Mouse (Mus musculus) kidney, postnatal 4 days (tissue): ENCODE data around the gene Kank1.

Experiments
- DNase-seq, 2 experiments: peaks; one replicate each; pipeline ENCODE4 v3.0.0; 2021; ENCODE audit warnings: mixed read lengths in 2 of 2

Kank1 gene

DNA sequence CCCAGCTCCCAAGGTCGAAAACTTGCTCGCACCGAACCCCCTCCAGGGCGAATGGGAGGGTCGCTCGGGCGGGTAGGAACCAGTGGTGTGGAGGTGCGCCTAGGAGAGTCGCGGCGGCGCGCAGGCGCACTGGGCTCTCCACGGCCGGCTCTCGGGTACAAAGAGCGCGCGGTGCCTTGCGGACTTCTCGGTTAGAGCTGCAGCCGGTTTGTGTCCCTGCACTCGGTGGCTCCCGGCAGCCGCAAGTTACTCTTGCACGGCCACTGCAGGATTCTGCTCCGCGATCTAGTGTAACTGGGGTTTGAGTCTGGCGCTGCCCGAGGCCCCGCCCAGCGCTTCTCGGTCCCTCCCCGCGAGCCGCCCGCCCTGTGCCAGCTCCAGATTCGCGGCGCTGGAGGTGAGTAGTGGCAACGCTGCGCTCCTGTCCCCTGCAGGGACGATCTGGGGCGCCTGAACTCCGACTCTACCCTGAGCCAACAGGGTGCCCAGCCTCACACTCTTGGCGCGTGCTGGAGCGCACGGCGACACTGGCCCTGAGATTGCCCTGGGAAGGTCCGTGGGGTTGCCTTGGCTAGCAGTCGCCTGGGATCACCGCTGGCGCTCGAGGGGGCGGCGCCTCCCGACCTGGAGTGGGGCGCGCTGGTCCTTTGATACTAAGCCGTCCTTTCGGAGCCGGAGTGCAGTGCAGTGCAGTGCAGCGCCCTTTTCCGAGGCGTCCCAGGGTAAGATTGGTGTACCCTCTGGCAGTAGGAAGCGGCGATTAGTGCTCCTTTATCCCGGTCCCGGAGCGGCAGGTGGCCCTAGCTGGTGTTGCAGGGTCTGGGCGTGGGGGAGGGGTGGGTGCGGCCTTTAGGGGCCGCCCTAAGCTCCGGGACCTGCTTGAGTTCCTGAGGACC, at the start of gene Kank1:
TSS of gene Kank1 (plus strand) at position 380 of the 896 bp plus-strand sequence.
- peak; percentile 83 to 90 for DNase-seq

DNA sequence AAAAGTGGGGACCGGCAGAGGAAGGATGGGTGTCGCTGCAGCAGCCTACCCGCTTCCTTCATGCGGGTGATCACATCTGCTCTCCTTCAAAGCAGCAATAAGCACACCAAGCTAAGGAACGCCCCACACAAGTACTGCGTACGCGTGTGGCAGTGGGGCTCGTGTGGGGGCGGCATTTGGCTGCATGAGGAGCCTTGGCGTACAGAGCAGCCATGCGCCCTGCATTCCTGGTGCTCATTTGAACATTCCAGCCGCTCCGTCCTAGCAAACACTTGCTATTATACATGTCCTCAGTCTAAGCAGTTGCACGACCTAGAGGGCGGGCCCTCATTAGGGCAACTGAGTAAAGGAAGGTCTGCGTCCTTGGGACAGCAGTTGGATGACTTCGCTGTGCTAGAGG, 49.1 kb upstream of the Kank1 start:
- DNase-seq = peak; percentile 59 to 73

DNA sequence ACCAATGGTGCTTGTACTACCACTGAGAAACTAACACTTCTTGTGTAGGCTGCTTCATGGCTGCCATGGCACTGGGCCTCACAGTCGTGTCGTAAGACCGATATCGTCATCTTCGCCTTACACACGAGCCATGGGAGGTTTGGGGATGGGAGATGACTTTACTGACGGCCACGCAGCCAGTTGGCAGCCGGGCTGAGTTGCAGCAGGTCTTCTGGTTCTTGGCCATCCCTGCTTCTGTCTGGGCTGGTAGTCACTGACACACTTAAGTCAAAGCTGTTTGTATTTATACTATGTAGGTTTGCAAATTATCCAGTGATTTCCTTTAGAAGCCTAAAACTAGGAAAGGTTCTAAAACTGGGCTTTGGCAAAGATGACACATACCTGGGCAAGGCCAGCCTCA, 43.0 kb upstream of the Kank1 start:
- DNase-seq = no peak

DNA sequence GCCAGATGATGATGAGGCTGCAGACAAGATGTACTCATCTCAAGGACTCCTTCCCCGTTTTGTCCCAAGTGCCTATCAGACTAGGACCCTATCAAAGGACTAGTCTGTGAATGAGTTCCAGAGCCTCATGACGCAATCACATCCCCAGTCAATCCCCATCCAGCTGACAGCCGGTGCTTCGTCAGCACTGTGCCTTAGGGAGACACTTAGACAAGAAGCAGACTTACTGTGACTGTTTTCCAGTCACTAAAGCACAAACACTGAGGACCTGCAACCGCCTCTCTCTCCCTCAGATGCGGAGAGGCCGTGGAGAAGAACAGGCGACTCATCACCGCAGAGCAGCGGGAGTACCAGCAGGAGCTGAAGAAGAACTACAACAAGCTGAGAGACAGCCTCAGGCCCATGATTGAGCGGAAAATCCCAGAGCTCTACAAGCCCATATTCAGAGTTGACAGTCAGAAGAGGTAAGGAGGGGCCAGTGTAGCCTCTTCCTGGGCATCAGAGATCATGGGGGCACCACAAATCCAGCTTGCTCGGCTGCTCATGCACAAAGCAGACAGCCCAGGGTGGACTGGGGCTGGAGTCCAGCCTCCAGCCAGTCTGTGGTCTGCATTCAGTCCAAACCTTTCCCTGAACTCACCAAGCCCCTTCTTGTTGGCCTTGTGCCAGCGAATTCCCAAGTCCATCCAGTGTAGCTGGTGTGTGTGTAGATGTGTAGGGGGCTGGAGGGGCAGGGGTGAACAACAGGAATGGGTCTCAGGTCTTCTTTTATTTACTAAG, 36.5 kb upstream of the Kank1 start:
- peak; percentile 76 to 87 for DNase-seq

DNA sequence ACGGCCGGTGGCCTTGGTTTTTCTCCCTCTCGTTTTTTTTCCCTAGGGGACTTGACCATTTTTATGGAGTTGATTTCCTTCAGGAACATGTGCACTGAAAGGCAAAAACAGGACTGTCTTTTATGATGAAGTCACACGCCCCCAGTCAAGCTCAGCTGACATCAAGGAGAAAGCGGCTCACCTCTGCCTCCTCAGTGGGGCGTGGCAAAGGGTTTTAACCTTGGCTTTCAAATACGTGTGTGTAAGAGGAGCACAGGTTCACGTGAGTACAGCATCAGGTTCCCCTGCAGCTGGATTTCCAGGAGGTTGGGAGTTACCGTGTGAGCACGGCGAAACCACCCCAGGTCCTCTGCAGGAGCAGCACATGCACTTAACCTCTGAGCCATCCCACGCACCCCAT, 33.7 kb upstream of the Kank1 start:
- peak in 1 of 2 experiments; percentile 48 for DNase-seq

DNA sequence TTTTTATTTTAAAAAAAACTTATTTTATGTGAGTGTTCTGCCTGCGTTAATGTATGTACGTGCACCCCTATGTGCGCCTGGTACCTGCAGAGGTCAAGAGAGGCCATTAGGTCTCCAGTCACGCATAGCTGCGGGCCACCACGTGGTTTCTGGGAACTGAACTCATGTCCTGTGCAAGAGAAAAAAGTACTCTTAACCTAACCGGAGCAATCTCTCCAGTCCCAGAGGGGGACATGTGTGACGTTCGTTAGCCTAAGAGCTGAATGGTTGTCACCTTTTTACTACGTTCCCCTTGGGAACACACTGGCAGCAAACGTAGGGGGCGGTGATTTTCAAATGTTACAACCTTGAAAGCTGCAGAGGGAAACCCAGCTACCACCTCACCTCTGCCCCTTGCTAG, 29.8 kb upstream of the Kank1 start:
- DNase-seq = no peak

DNA sequence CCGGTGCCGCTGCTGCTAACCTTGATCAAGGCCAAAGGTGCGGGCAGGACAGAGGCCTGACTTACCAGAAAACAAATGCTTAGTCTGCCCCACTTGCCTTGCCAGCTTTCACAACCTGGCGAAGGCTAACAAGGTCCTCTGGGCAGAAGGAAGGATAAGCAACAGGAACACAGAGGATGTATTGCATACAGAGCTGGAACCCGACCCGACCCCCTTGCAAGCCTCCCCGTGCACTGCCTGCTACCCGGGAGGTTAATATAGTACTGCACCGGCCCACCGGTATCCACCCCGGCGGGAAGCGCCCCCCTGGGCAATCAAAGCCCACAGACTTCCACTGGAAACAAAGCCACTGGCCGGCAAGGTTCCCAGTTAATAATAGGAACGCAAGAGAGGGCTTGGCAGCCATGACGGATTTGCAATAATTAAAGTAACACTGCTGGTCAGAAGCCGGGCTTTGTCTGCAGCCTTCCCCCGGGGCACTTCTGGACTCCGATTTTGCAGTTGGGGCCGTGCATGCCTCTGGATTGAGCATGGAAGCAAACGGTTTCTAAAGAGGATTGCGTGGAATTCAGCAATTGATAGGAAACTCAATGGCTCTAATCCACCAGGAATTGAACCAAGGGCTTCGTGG, 28.9 kb upstream of the Kank1 start:
- no peak for DNase-seq

DNA sequence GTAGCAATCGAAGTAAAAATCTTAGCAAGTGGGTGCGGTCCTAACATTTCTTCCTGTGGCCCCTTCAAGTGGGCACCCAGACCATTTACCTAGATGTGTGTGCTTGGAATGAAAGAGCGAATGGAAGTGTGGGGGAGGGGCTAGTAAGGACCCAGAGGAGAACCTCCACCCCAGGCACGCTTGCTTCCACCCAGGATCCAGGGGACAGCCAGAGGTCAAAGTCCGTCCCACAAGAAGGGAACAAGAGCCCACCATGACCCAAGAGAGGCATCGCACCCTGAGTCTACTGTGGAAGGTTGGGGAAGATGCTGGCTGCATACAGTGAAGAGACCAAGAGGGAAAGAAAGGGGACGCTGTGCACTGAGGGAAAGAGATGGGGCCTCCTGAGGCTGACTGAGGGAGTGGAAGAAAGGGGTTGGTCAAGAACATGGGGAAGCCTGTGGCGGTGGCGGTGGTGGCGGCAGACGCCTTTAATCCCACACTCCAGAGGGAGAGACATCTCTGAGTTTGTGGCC, 28.1 kb upstream of the Kank1 start:
- no peak for DNase-seq

DNA sequence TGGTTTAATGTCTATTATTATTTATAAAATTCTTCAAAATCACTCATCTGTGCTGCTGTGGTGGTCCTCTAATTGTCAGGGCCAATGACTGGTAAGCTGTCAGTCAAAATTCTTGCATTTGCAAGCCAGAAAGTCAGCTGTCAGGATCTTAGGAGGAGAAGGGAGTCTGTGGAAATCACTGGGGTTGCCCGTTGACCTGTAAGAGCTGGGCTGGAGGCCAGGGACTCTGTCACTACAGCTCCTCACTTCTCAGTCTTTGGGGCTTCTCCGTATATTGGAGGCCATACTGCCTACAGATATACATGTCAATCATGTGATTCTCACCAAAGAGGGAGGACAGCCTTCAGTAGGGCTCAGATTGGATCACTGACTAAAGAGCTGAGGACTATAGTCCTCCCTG, 16.2 kb upstream of the Kank1 start:
- peak; percentile 43 to 58 for DNase-seq

DNA sequence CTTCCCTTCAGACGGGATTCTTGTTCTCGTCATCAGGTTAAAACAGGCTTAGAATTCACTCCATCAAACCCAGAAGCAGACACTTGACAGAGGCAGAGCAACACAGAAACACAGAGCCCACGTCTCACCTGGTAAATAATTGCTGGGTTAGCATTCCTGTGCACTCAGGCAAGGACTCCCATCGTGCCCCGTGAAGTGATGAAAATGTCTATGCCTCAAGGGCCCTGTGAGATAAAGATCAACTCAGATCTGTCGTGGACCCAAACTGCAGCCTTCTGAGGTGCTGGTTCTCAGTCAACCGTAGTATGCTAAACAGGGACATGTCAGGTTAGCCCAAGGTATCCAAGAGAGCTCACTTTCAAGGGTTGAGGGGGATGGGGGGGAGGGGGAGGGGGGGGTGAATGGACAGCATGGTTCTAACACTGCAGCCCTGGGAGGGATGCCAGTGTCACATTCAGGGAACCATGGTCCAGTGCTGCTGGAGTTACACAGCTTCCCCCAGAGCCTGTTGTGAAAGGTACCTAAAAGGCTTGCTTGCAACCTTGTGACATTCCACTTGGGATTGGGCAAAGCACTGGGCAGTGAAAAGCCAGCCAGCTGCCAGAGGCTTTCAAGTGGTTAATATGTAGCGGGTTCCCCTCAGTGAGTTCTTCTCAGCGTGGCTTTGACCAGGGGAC, 14.7 kb upstream of the Kank1 start:
- peak; percentile 57 to 74 for DNase-seq

DNA sequence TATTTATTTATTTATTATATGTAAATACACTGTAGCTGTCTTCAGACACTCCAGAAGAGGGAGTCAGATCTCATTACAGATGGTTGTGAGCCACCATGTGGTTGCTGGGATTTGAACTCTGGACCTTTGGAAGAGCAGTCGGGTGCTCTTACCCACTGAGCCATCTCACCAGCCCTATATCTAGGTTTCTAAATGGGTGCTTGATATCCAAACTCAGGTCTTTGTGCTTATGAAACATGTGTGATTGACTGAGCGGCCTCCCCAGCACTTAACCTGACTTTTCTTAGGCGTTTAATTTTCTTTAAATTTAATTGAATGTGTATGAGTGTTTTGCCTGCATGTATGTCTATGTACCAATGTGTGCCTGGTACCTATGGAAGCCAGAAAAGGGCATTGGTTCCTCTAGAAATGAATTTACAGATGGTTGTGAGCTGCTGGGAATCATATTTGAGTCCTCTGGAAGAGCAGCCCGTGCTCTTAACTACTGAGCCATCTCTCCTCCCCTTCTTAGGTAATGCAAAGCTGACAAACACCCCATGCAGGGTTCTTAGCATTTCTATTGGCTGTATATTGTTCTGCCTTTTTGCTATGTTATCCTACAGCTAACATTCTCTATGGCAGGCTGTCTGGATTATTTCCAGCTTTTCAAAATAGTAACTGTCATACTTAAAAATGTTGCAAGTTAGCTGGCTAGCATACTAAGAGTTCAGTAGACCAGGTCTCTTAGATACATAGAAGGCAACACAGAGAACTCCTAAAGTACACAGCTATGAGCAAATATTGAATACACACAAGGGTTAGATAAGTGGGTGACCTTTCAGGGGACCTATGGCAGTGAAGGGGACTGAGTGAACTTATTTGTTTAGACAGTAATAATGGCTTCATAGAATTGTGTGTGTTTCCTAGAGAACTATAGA, 6.5 kb upstream of the Kank1 start:
- DNase-seq = no peak

DNA sequence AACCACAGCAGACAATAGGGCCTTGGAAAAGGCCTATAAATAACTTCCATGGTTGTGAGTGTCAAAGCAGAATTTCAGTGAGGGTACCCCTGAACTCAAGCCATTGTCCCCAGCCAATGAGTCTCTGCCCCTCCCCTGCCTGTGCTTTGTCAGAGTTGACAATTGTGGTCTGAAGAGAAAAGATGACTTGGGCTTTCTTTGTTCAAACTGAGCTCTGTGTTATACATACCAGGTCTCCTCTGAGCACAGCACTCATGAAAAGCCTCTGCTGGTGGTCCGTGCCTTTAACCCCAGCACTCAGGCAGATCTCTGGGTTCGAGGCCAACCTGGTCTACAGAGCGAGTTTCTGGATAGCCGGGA, 5.8 kb upstream of the Kank1 start:
- no peak for DNase-seq

DNA sequence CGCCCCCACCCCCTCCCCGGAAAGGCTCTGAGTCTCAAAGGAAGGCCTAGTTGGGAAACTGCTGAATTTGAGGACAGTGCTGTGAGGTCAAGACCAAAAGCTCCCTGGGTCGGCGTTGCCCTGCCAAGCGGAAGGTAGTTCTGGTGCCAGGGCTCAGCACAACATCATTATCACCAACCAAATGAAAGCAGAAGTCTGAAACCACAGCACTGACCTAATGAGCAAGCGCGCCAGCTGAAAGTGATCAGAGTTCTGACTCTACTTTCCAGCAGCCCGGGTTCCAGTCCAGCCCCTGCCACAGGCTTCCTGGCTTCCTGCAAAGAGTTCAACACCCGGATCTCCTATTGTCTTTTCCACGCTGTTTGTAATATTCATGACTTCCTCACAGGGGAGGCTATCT, 4.7 kb upstream of the Kank1 start:
- DNase-seq = no peak

DNA sequence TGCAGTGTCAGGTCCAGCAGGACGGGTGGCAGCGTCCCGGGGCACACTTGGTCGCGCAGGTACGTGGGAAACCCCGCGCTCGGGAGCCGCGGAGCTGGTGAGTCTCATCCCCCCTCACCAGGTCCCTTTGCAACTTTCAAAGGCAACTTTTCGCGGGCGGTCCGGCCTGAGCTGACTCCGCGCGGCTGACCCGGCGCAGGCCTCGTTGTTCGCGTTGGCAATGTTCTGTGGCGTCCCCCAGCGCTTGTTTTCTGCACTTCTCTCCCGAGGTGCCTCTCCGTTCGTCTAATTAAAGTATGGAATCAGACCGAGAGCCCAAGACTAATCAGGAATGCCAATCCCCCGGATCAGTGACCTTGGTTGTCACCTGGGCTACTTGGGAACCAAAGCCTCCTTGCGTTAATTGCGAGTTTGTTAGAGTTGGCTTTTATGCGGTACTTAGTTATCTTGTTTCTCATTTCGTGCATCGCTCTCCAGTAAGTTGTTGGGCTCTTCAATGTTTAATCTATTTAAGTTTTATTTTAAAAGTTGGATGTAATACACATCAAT, 791 bp downstream of the Kank1 start:
- peak; percentile 76 to 87 for DNase-seq

DNA sequence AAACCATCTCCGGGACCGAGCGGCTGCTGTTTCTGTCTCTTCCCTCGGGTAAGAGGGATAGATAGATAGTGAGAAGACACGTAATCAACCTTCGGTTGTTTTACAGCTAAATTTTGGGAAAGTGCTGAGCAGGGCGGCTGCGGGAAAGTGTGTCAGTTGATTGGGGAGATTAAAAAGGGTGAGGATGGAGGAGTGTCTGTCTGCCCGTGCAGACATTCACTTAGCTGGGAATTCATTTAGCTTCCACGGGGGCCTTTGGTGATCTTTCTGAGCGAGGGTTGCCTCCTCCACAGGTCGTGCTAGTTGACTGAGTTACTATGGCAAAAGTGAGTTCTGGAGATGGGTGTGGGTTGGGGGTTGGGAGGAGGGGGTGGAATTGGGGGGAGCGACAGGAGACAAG, 1.3 kb downstream of the Kank1 start:
- peak in 1 of 2 experiments; percentile 24 for DNase-seq

DNA sequence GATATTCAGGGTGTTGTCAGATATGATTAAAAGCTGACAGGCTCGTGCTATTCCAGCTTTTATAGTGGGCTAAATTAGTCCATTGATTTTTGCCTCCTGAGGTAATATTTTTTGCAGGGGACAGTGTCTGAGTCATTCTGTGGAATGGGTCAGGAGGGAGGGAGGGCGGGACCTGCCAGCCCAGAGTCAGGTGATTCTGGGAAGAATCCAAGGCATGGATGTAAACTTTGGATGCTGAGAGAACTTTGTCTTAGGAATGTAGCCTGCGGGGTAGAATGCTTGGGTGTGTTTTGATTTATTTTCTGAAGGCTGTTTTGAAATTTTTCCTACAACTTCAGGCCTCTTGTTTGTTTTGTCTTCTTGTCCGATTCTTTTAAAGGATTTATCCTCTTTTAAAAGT, 6.8 kb downstream of the Kank1 start:
- DNase-seq = no peak

DNA sequence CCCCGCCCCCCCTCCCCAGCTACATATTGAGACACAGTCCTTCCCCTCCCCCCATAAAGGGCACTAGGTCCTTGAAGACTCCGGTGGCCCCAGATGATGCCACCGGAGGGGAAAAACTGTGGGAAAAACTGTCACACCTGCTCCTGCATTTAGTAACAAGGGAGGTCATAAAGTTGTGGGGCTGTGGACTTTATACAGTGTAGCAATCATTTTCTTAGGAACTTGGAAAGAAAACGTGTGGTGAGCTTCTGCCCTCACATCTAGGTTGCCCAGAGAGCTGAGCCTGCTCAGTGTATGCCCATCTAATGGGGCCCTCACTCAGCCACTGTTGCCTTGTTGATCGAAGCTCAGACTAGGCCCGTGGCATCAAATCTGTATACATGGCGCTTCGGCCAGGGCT, 9.3 kb downstream of the Kank1 start:
- DNase-seq = no peak

DNA sequence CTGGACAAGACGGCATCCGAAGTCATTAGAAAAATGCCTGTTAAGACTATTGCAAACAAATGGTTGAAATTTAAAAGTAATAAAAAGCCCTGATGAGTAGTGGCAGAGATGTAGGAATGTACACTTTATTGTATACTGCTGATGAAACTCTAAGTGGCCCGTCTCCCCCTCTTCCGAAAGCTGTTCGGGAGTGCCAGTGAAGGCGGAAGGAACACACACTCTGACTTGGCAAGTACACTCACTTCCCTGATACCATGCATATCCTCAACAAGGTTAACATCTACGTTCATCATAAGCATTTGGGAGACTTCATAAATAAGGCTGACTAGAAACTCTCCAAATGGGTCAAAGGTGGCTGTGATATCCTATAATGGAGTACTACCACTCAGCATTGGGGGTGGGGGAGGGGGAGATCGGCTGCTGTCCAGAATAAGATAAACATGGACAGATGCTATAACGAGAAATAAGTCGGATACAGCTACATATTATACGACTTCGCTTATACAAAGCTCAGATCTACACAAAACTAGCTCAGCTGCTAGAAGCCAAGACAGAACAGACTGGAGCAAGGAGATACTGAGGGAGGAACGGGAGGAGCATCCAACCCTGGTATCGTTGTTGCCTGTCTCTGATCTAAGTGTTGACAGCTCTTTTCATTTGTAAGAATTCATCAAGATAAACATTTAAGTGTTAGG, 11.2 kb downstream of the Kank1 start:
- no peak for DNase-seq

DNA sequence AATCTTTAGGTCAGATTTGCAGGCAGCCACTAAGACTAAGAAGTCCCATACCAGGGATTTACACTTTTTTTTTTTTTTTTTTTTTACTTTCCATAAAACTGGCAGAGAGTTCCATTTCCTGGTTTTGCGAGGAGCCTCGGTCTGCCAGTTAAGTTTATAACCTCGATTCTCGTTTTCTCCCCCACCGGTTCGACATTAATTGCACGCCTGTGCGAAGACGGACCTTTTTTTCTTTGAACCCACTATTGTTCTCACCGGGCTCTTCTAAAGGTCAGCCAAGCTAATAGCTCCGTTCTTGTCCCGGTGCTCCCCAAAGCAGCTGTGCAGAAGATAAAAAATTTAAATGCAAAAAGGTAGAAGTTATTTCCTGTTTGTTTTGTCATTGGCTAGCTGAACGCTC, 12.5 kb downstream of the Kank1 start:
- DNase-seq = peak in 1 of 2 experiments; percentile 33

DNA sequence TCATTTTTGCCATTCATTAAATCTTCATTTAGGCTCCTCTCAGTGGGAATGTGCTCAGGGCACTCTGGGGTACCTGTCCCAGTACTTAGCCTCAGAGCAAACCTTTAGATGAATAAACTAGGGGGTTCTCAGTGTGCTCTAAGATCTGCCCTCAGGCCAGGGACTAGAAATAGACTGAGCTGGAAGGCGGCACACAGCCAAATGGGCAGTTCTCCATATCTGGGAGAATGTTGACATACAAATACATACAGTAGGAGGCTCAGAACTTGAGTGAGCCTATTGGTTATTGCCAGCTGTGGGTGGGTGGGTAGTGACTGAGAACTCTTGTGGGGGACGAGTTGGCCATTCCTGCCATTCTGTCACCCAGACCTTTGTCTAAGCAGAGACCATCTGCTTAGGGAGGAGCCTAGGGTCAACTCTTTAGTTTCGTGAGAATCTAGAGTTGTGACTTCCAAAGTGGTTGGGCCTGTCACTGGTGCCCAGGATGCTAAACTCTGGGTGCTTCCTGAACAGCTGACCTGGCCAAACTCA, 14.9 kb downstream of the Kank1 start:
- DNase-seq = no peak
